Mouse (Mus musculus) spleen, postnatal 10 days (tissue): ENCODE measurements around the gene Fscn3.

Source experiments
- DNase-seq, 2 experiments: peaks; one replicate each; pipeline ENCODE4 v3.0.0; 2021 to 2022; ENCODE audit warnings: low spot score in 2 of 2

Fscn3 gene

DNA sequence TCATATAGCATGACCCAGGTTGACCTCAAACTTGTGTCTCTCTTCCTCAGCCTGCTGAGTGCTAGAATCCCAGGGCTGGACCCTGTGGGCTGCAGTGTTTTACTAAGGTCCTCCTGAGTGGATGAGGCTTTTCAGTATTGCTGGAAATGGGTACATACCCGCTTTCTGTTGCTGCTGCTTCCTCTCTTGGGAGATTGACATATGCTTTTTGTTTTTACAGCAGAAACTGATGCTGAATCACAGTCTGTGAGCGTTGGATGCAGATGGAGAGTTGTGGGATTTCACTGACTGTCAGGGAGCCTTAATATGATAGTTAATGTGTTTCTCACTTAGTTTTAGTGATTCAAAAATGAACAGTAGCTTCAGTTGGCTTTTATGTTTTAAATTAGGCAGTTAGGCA is 58.9 kb downstream of the Fscn3 start:
- no peak for DNase-seq

DNA sequence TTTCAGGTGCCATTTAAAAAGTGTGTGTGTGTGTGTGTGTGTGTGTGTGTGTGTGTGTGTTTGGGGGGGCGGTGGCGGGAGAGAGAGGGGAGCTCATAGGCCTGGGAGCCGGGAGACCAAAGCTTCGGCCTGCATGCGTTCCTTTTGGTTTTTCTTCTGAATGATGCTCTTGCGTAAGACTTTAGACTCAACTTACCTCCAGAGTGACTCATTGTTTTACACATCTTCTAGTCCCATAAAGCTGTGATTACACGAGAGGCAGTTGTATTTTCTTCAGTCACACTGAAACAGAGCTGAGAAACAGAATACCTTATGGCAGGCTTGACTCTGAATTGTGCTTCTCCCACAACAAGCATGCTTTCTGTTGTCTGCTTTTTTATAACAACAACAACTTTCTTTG is 59.3 kb downstream of the Fscn3 start:
- no peak for DNase-seq
